Mouse (Mus musculus) heart, adult 2 months (tissue): ENCODE data around the gene Cacnb3. TPM values are rescaled to one million over a fixed set of nuclear protein-coding genes. Genes with fewer than 3 reads are reported as not detected.
A peak's percentile ranks its signal among the peaks of the same experiment; 100 is the strongest.
"Not testable (repeated sequence)": the region's sequence is repeated elsewhere in the genome, so short reads cannot be mapped to it uniquely, and the experiment has no call there.

ENCODE experiments used
- DNase-seq, 2 experiments: peaks; one replicate each; pipeline ENCODE4 v3.0.0; 2021
- H3K27ac ChIP-seq: fragments of 200-600 bp; 2 replicates; pipeline ENCODE4 v1.8.1; 2022
- H3K27me3 ChIP-seq: fragments of 200-500 bp; 2 replicates; pipeline ENCODE4 v1.6.1; 2012; ENCODE audit warnings: mild to moderate bottlenecking, low read length, inconsistent platforms, mixed read lengths; ENCODE audit not compliant: control insufficient read depth, insufficient read depth
- H3K36me3 ChIP-seq: fragments of 200-500 bp; 2 replicates; pipeline ENCODE4 v1.6.1; 2012; ENCODE audit warnings: low read length, inconsistent platforms; ENCODE audit not compliant: control insufficient read depth, insufficient read depth
- H3K4me1 ChIP-seq: fragments of 200-500 bp; 2 replicates; pipeline ENCODE4 v1.6.1; 2011; ENCODE audit warnings: low read length; ENCODE audit not compliant: control insufficient read depth, insufficient read depth
- H3K4me3 ChIP-seq: fragments of 200-600 bp; 2 replicates; pipeline ENCODE4 v1.8.1; 2022
- H3K79me2 ChIP-seq: fragments of 200-500 bp; replicated peaks from 2 replicates; pipeline ENCODE4 v1.6.1; 2012; ENCODE audit warnings: mild to moderate bottlenecking, inconsistent platforms, low read length, moderate library complexity, mixed read lengths; ENCODE audit not compliant: control insufficient read depth, insufficient read depth
- H3K9ac ChIP-seq: fragments of 200-500 bp; 2 replicates; pipeline ENCODE4 v1.6.1; 2012; ENCODE audit warnings: low read depth, mild to moderate bottlenecking, control low read depth, inconsistent platforms, low read length, mixed read lengths
- CTCF ChIP-seq: fragments of 200-600 bp; IDR thresholded peaks from 2 replicates; pipeline ENCODE4 v1.8.1; 2022; ENCODE audit warnings: antibody characterized with exemption, mild to moderate bottlenecking, moderate library complexity
- EP300 ChIP-seq: fragments of 200-500 bp; IDR thresholded peaks from 2 replicates; pipeline ENCODE4 v1.6.1; 2011; ENCODE audit warnings: low read depth, low read length, control low read depth; ENCODE audit not compliant: insufficient read depth
- POLR2A ChIP-seq: fragments of 200-500 bp; IDR thresholded peaks from 2 replicates; pipeline ENCODE4 v1.6.1; 2011; ENCODE audit warnings: mild to moderate bottlenecking, low read depth, low read length, control low read depth; ENCODE audit not compliant: insufficient read depth
- WGBS: fragments of 180-500 bp; shearing (Covaris S2); methylation state at CpG from one replicate; pipeline ENCODE4 v1.1.7; 2018; 5-methylcytosine and 5-hydroxymethylcytosine counted together
- intact Hi-C: fragments of 180-260 bp; cut with DNase I; formaldehyde crosslinking; loops from one replicate; pipeline ENCODE4 v1.15.1; 2025
- long read RNA-seq: library from polyadenylated mRNA; stranded (forward); transcript quantifications from one replicate; pipeline ENCODE4 v2.0.0, GENCODE M21; 2021
- polyA plus RNA-seq: library from polyadenylated mRNA; depleted of rRNA; stranded (reverse); fragments of >200 nt; gene quantifications from 2 replicates; pipeline ENCODE4 v1.2.3, GENCODE M21; 2012; rRNA removed
- total RNA-seq, 2 experiments: library from RNA; stranded (reverse); gene quantifications; 2 replicates each; pipeline ENCODE4 v1.2.3; 2021

Cacnb3 gene
- total RNA-seq (1 to 10 TPM; 2.6 to 2.7 TPM), polyA plus RNA-seq (6.5 and 7.7 TPM in 2 replicates)
- long read RNA-seq, partial matches to known transcripts, result 1 of 1 reads
- long read RNA-seq, other reads (novel, unspliced or antisense), result 0 of 1 reads

GRCm38 (mm10) chr15:98630540-98630939, at the start of gene Cacnb3:
TSS of gene Cacnb3 (plus strand) at chr15:98630840.
- DNase-seq, result no peak
- peak within 1 kb of the TSS; percentile 18; the same call in 1 of the 2 replicates for H3K4me3 ChIP-seq
- H3K36me3 ChIP-seq, result no peaks in the 10 kb centered on the region
- H3K4me1 ChIP-seq, result peaks cover 5% of the 10 kb centered on the region; the same call in 1 of the 2 replicates
- H3K9ac ChIP-seq, result peak within 1 kb of the TSS; percentile 4; the same call in 1 of the 2 replicates
- H3K27ac ChIP-seq, result no peak within 1 kb of the TSS
- 43% methylated on average over 4 of the region's 4 CpGs for WGBS
- H3K79me2 ChIP-seq, result no peaks in the 10 kb centered on the region
- intact Hi-C loops, result no loop called here
- peaks cover 5% of the 10 kb centered on the region; the same call in 1 of the 2 replicates for H3K27me3 ChIP-seq
- TF ChIP-seq EP300 (no peak), POLR2A (no peak), CTCF (no peak)

GRCm38 (mm10) chr15:98582410-98582809, 48.2 kb upstream of the Cacnb3 start:
- Histone ChIP-seq H3K36me3 (no peaks in the 10 kb centered on the region), H3K79me2 (no peaks in the 10 kb centered on the region), H3K27ac (no peak overlapping the region), H3K4me1 (peaks cover 2% of the 10 kb centered on the region; the same call in 1 of the 2 replicates), H3K9ac (no peak overlapping the region), H3K27me3 (no peaks in the 10 kb centered on the region), H3K4me3 (no peak overlapping the region)
- TF ChIP-seq POLR2A, result no peak
- TF ChIP-seq CTCF, result no peak
- no peak for TF ChIP-seq EP300
- 32% methylated on average over 8 of the region's 8 CpGs for WGBS
- DNase-seq, result no peak
- intact Hi-C loops, result loop anchor here (2.0 kb wide), 1 partner anchor 18 kb away; no protein-coding TSS in a partner anchor

- peaks cover 2% of the 10 kb centered on the region; the same call in 1 of the 2 replicates for H3K4me1 ChIP-seq
- no peaks in the 10 kb centered on the region for H3K36me3 ChIP-seq
- peak overlapping the region; percentile 6; the same call in 1 of the 2 replicates for H3K9ac ChIP-seq
- no peaks in the 10 kb centered on the region for H3K79me2 ChIP-seq
- H3K27me3 ChIP-seq, result no peaks in the 10 kb centered on the region
- TF ChIP-seq CTCF (no peak), EP300 (no peak), POLR2A (no peak)
- WGBS, result 64% methylated on average over 8 of the region's 8 CpGs
- intact Hi-C loops, result loop anchor here (2.0 kb wide), 1 partner anchor 18 kb away; no protein-coding TSS in a partner anchor
- no peak for DNase-seq
- H3K27ac ChIP-seq, result no peak overlapping the region
- H3K4me3 ChIP-seq, result no peak overlapping the region
Observed at GRCm38 (mm10) chr15:98582996-98583395, 47.6 kb upstream of the Cacnb3 start.

GRCm38 (mm10) chr15:98585421-98585820, 45.2 kb upstream of the Cacnb3 start:
- 32% methylated on average over 7 of the region's 7 CpGs for WGBS
- DNase-seq, result peak in 1 of 2 experiments; percentile 26
- no peak overlapping the region for H3K9ac ChIP-seq
- H3K27ac ChIP-seq, result peak overlapping the region; percentile 16; the same call in 1 of the 2 replicates
- no peak overlapping the region for H3K4me3 ChIP-seq
- no peaks in the 10 kb centered on the region for H3K79me2 ChIP-seq
- H3K27me3 ChIP-seq, result no peaks in the 10 kb centered on the region
- intact Hi-C loops, result no loop called here
- peaks cover 2% of the 10 kb centered on the region; the same call in 1 of the 2 replicates for H3K4me1 ChIP-seq
- H3K36me3 ChIP-seq, result no peaks in the 10 kb centered on the region
- no peak for TF ChIP-seq POLR2A
- no peak for TF ChIP-seq EP300
- no peak for TF ChIP-seq CTCF

- H3K9ac ChIP-seq, H3K27ac ChIP-seq, H3K79me2 ChIP-seq, intact Hi-C loops, H3K27me3 ChIP-seq, H3K4me3 ChIP-seq, H3K36me3 ChIP-seq, H3K4me1 ChIP-seq: not testable (repeated sequence)
- 68% methylated on average over 9 of the region's 9 CpGs for WGBS
- peak in 1 of 2 experiments; percentile 14 for DNase-seq
Observed at GRCm38 (mm10) chr15:98586141-98586540, 44.5 kb upstream of the Cacnb3 start.

- DNase-seq, result peak in 1 of 2 experiments; percentile 14
- H3K27ac ChIP-seq, result no peak overlapping the region
- H3K36me3 ChIP-seq, result peaks cover 5% of the 10 kb centered on the region; the same call in 1 of the 2 replicates
- no peaks in the 10 kb centered on the region for H3K27me3 ChIP-seq
- intact Hi-C loops, result no loop called here
- H3K4me3 ChIP-seq, result no peak overlapping the region
- no peaks in the 10 kb centered on the region for H3K79me2 ChIP-seq
- H3K9ac ChIP-seq, result no peak overlapping the region
- 69% methylated on average over 11 of the region's 11 CpGs for WGBS
- TF ChIP-seq POLR2A, result no peak
- no peak for TF ChIP-seq EP300
- no peak for TF ChIP-seq CTCF
- peaks cover 2% of the 10 kb centered on the region; the same call in 1 of the 2 replicates for H3K4me1 ChIP-seq
Observed at GRCm38 (mm10) chr15:98587751-98588150, 42.9 kb upstream of the Cacnb3 start.
